Mouse (Mus musculus): ENCODE data around the gene Gimap4.

DNA sequence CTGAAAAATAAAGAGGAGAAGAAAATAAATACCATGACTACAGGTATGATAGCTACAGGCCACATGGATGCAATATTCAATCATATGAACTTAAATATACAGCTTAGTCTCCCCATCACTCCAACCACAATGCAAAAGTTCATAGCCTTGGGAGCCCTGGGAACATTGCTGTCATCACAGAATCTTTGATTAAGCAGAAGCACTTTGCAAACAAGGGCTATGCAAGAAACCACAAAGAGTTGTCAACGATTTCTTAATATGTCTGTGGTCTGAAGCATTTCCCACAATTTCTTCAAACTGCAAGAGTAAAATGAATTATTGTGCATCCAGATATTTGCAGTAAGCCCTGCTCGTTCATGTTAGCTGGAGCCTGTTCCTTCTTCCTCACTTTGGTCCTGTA, 52.7 kb downstream of the Gimap4 start:
- TF ChIP-seq CTCF (IDR thresholded peaks at IDR 0.05; ENCODE audit: extremely low read depth, insufficient read depth, insufficient read length, insufficient replicate concordance) (no peak), POLR2A (IDR thresholded peaks at IDR 0.05; ENCODE audit: low read depth, low read length) (no peak)
